Mouse (Mus musculus): ENCODE results near the gene Gatm. TPM values are rescaled to one million over a fixed set of nuclear protein-coding genes. Genes with fewer than 3 reads are reported as not detected.

Gene Gatm
- 18.3 and 24.4 TPM in 2 replicates for polyA plus RNA-seq (2015; fragmentation: Nextera tagmentation; extraction: Ambion mirVana)

GRCm38 (mm10) chr2:122610746-122611653 is at the start of gene Gatm:
Gatm (minus strand) TSS chr2:122611303.

GRCm38 (mm10) chr2:122636686-122637085 is 25.6 kb upstream of the Gatm start, which contains the start of gene AA467197:
AA467197 (plus strand) TSS chr2:122636986.

Small RNA genes within 50 kb of the gene (microRNA-seq; reads per million reads assigned to microRNA genes)
- gene Mir147 (ENCODE audit: borderline replicate concordance, insufficient number of aligned reads) = 4.2 reads per million, percentile 3 among the genes with 10 or more reads in this experiment

Other genes starting within 250 kb of the Gatm start
- gene Shf, start 242.1 kb downstream of the Gatm start, polyA plus RNA-seq (2015; fragmentation: Nextera tagmentation; extraction: Ambion mirVana) = 3.7 and 9.3 TPM in 2 replicates
- gene Slc28a2, start 184.8 kb downstream of the Gatm start, polyA plus RNA-seq (2015; fragmentation: Nextera tagmentation; extraction: Ambion mirVana) = 0.19 and 0.62 TPM in 2 replicates
- not detected in 2 replicates for gene Gm14085, start 126.4 kb downstream of the Gatm start, polyA plus RNA-seq (2015; fragmentation: Nextera tagmentation; extraction: Ambion mirVana)
- 2.8 and 5.1 TPM in 2 replicates for gene AA467197, start 25.7 kb upstream of the Gatm start, polyA plus RNA-seq (2015; fragmentation: Nextera tagmentation; extraction: Ambion mirVana)
- gene Slc30a4, start 91.4 kb upstream of the Gatm start, polyA plus RNA-seq (2015; fragmentation: Nextera tagmentation; extraction: Ambion mirVana) = 7.9 and 9.5 TPM in 2 replicates
- gene Bloc1s6, start 127.2 kb upstream of the Gatm start, polyA plus RNA-seq (2015; fragmentation: Nextera tagmentation; extraction: Ambion mirVana) = 38.6 and 52.4 TPM in 2 replicates
- 50.9 and 79.5 TPM in 2 replicates for gene Sqor, start 153.9 kb upstream of the Gatm start, polyA plus RNA-seq (2015; fragmentation: Nextera tagmentation; extraction: Ambion mirVana)